Mouse (Mus musculus) natural killer cell, adult 2 months (primary cell): Measurements from ENCODE around the gene Sbds.

Source experiments
- DNase-seq, 2 experiments: peaks; one replicate each; pipeline ENCODE4 v3.0.0; 2022; ENCODE audit warnings: low spot score in 2 of 2

The Sbds gene

DNA sequence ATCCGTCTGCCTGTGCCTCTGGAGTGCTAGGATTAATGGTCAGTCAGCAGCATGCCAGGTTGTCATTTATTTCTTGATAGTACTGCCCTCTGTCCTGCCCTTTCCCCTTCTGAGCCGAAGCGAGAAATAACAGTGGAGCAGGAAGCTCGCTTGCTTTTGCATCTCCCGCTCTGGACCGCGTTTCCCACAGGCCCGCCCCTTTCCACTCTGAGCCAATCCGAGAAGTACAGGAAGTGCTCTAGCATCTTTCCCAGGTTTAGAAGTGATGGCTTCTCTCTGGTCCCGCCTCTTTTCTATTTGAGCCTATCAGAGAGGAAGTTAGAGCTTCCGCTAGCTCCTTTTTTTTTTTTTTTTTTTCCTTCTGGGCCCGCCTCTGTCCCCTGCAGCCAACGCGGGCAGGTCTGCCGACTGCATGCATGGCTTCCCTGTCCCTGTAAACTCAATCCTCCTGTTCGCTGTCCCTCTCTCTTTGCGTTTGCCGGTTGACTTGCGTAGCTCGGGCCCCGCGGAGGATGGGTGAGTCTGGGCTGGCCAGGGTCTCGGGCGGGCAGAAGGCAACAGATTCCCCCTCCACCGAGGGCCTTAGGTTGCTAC lies 1.4 kb upstream of the Sbds start:
- DNase-seq, result peak; percentile 94

DNA sequence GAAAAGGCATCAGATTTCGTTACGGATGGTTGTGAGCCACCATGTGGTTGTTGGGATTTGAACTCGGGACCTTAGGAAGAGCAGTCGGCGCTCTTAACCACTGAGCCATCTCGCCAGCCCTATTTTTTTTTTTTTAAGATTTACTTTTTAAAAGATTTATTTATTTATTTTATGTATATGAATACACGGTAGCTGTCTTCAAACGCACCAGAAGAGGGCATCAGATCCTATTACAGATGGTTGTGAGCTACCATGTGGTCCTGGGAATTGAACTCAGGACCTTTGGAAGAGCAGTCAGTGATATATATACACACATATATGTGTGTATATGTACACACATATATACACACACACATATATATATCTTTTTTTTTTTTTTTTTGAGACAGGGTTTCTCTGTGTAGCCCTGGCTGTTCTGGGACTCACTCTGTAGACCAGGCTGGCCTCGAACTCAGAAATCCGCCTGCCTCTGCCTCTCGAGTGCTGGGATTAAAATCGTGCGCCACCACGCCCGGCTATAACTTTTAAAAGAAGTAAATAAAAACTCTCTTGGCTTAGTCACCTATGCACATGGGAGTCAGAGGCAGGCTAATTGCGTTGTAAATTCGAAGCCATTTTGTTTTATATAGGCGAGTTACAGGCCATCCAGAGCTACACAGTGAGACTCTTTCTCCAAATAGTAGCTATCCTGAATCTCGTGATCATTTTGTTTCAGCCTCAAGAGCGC lies 632 bp upstream of the Sbds start:
- DNase-seq, result peak in 1 of 2 experiments; percentile 17

DNA sequence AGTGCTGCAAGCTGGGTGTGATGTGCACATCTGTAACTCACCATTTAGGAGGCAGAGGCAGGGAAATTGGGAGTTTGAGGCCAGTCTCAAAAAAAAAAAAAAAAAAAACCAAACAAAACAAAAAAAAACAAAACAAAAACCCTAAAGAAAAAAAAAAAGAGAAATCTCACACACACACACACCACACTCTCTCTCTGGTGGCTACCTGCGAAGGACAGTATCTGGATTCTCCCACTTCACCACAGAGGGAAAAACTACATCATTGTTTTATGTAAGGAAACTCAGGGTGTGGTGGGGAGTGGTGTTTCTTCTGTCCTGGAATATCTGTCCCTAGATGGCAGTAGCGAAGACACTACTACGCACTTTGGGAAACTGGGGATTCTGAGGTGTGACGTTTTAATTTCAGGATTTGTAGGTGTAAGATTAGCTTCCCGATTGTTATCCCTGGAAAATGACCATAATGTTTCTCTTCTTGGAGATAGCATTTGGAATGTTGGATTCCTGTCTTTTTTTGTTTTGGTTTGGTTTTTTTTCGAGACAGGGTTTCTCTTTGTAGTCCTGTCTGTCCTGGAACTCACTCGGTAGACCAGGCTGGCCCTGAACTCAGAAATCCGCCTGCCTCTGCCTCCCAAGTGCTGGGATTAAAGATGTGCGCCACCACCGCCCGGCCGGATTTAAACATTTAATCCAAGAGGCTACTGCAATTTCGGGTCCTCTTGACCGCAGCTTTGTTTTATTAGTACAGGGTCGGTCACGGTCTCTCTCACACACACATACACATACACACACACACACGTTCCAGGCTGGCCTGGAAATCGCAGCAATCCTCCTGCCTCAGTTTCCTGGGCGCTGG lies 940 bp downstream of the Sbds start:
- DNase-seq, result no peak

DNA sequence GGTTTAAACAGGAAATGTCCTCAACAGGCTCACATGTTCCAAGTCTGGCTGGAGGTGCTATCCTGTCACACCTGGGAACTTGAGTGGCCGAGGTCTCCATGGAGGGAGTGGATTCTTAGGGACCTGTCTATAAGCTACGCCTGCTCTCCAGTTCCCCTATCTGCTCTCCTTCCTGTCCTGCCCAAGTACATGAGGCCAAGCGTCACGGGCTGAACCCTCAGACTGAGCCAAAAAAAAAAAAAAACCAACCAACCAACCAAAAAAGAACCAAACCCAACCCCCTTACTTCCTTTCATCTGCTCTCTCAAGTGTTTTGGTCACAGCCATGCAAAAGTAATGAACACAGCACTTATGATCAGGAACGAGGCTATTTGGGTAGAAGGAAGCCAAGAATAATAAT lies 7.5 kb downstream of the Sbds start:
- no peak for DNase-seq

DNA sequence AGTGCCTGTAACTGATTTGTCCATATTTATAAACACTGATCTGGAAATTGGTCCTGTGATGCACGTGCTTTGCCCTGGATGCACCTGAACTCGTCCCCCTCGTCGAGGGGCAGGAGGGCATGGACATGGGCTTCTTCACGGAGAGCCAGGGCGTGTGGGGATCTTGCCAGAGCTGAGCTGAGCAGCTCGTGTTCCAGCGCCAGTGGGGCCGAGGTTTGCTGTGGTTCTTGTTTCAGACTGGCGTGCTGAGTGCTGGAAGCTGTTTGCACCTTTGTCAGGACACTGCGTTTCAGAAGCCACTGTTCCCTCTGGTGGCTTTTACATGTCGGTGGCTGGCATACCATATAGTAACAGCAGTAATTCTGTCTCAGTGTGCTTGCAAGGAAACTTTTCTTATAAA lies 13.9 kb downstream of the Sbds start:
- DNase-seq, result no peak

DNA sequence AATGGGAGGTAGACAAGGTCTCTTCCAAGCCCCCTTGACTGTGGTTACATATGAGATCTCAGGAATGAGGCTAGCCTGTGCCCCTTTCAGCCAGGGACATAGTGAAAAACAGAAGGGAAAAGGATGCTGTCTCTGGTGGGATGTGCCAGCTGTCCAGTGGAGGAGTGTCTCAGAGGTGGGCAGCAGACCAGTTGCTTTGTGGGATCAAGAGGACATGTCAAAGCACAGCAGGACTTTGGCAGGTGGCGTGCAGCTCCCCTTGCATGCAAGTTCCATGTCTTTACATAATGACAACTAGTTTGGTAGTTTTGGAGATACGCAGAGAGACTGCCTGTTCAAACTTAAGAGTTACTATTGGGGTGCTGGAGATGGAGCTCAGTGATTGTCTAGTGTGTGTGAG lies 15.5 kb downstream of the Sbds start:
- no peak for DNase-seq

DNA sequence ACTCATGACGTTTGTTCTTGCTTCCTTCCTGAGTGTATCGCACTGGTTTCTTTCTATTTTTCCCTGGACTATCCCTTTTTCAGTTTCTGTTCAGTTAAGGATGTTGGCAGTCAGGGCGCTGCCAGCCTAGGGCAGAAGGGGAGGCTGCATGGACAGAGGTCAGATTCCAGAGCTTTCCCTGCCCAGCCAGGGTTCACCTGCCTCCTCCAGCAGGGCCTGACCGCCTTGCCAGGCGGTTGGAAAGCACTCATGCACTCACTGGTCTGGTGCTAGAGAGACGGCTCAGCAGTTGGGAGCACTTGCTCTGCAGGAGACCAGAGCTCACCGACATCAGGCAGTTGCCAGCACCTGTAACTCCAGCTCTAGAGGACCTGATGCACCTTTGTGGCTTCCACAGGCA lies 16.1 kb downstream of the Sbds start:
- DNase-seq, result no peak

DNA sequence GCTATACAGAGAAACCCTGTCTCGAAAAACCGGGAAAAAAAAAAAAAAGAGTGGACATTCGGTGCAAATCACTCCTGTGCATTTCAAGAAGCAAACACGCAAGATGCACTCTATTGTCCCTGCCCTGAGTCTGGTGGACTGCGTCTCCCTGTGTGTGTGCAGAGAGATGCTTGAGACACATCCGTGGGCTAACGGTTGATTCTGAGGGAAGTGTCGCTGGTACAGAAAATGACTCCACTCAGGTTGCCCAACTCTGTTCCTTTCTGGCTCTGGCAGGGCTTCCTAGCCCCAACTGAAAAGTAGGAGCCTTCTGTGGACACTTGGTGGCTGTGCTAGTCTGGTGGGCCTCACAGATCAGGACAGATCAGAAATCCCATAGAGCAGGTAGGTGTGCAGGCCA lies 19.0 kb downstream of the Sbds start:
- DNase-seq, result no peak

DNA sequence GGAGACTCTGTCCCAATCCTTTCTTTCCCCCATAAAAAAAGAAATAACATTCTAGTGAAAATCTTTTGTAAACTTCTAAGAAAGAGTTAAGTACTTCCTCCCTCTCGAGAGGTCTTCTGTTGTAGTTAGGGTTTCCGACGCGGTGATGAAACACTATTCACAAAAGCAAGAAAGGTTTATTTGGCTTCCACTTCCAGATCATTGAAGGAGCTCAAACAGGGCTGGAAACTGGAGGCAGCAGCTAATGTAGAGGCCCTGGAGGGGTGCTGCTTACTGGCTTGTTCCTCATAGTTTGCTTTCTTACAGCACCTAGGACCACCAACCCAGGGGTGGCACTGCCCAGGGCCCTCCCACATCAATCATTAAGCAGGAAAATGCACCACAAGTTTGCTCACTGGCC lies 27.2 kb downstream of the Sbds start:
- no peak for DNase-seq

DNA sequence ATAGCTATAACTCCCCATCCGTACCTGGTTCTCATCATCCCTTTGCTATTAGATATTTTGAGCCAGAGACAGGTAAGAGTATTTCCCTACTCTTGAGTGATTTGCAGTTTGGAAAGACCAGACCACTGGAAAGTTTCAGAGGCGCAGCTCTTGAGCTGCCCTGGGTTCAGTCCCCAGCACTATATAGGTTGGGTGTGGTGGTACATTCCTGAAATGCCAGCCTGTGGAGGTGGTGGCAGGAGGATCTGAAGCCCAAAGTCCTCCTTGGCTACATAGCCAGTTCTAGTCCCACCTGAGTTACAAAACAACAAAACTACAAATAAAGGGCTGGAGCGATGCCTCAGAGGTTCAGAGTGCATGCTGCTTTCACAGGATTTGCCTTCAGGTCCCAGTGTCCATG lies 28.5 kb downstream of the Sbds start:
- no peak for DNase-seq

DNA sequence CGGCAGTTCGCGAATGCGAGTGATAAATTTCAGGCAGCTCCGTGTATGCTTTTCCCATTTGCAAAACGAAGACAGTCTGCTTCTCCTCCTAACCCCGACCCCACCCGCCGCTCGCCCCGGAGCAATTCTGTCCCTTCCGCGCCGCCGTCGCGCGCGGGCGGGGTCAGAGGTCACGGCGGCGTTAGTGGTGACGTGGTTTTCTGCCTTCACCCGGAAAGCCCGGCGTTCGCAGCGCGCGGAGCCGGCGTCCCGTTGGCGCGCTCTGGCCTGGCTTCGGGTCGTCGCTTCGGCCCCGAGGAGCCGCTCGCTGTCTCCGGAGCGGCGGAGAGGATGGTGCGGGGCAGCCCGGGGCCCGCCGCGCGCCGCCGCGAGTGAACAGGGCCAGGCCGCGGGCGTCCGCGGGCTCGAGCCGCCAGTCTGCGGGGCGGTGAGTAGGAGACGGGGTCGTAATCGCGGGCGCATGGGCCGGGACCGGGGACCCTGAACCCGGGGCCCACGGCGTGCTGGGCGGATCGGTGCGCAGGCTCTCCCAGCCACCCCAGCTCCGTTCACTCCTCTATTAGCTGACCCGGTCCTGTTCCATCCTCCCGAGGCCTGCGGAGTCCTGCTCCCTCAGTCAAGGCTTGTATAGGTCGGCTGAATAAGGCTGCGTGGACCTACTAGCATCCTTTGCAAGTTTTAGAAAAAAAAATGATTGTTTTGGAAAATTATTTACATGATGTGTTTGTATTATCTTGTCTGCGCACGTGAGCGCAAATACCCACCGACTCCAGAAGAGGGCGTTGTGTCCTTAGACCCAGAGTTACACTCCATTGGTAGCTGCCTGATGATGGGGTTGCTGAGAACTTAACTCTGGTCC lies 33.0 kb downstream of the Sbds start:
- peak; percentile 86 to 90 for DNase-seq

DNA sequence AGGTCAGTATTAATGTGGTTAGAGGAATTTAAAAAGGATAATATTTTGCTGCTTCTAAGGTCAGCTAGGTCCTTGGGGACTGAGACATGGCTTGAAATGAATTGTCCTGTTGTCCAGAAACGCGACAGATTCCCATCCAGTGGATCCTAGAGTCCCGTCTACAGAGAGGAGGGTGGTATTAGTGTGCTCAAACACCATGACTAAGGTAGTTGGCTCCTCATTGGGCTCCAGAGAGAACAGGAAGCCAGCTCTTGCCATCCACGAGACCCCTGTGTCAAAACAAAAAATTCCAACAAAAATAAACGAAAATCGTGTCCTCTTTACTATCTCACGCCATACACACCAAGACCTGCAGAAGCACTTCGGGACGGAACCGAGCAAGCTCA lies 33.6 kb downstream of the Sbds start:
- no peak for DNase-seq

DNA sequence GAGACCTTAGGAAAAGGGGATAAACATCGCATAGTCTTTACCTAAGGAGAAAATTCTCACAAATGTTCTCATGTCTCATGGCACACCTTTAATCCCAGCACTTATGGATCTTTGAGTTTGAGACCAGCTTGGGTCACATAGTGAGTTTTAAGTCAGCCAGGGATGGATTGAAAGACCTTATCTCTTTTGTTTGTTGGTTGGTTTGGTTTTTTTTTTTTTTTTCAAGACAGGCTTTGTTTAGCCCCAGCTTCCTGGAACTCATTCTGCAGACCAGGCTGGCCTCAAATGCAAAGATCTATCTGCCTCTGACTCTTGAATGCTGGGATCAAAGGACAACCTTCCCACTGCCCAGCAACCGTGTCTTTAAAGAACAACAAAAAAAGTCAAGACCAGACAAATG lies 34.0 kb downstream of the Sbds start:
- no peak for DNase-seq

DNA sequence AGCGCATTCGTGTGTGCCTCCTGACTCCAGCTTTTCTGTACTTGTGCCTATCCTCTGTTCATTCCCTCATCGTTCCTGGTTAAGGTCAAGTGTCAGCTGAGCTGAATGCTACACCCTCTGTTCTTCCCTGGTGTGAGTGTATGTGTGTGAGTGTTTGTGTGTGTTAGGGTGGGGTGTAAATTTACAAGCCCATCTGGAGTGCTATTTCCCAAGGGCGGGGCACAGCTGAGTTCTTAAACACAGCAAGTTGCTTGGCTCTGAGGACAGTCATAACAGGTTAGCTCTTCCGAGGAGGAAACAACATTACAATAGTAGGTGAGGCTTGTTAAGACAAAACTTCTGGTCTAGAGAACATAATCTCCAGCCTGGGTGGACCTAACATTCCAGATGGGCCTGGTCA lies 37.0 kb downstream of the Sbds start:
- DNase-seq, result no peak

DNA sequence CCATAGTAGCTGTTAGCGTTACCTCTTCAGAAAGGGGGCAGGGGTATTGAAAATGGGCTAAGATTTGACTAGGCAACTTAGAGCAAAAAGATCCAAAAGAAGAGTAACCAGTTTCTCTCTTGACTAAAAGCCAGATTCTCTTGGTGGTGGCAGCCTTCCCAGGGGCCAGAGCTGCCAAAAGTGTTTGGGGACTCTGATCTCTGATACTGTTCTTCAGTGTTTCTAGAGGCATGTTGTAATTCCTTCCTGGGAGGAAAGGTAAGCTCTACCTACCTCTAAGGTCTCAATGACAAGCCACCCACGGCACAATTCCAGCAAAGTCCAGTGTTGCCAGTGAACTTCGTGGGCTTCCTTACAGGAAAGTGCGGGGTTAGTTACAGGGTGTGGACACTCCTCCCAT lies 37.9 kb downstream of the Sbds start:
- no peak for DNase-seq

DNA sequence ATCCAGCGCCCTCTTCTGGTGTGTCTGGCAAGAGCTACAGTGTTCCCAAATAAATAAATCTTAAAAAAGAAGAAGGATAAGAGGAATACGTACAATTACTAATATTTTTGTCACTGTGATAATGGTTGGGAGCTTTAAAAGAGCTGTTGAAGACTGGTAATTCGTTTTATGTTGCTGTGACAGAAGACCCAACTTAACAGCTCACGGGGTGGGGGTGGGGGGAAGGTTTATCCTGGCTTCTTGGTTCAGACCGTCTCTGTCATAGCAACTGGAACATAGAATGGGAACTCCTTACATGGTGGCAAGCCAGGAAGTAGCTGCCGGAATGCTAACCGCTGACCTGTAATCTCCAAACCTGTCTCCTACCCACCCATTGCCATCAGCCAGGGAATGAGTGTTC lies 38.5 kb downstream of the Sbds start, which contains the start of gene Tmem248:
Tmem248 (plus strand) TSS at position 301 of the 400 bp plus-strand sequence.
- DNase-seq, result no peak

DNA sequence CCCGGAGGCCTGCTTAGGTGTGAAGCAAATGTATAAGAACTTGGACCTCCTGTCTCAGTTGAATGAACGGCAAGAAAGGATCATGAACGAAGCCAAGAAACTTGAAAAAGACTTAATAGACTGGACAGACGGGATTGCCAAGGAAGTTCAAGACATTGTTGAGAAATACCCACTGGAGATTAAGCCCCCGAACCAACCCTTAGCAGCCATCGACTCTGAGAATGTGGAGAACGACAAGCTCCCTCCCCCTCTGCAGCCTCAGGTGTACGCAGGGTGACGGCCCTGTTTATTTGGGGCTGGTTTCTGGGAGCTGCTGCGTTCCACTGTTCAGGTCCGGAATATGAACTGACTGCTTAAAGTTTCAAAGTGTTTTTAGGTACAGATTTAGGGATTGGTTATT lies 42.4 kb downstream of the Sbds start:
- DNase-seq, result no peak

DNA sequence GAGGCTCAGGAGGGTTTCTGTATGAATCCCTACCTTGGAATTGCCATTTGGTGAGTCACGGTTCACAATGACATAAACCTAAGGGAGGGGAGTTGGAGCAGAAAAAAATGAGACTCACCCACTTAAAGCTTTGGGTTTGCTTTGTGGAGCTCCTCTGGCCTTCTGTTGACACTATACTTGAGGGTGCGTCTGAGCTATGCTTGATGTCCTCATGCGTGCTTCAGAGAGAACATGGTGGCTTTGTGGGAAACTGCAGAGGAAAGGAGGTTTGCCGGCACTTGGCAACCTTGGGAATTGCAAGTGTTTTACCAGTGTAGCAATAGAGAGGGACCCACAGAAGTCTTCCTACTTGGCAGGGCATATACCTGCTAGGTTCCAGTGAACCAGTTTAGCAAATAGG lies 48.0 kb downstream of the Sbds start:
- no peak for DNase-seq

DNA sequence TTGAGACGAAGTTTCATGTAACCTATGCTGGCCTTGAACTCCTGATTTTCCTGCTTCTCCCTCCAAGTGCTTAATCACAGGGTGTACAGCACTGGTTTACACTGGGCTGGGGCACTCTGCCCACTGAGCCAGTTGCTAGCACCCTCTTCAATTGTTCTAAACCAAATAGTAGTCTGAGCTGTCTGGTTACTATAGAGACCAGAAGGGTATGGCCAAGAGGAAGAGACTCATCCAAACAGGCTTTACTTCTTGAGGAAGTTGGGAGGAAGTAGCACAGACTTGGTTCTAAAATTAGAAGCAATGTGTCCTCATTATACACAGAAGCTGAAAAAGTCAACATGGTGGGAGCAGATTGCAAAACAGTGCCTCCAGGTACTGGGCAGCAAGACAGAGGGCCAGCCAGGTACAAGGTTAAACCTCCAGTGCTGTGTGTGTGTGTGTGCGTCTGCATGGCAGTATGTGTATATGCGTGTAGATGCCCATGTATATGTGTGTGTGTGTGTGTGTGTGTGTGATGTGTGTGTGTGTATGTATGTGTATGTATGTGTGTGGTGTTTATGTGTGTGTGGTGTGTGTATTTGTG lies 49.8 kb downstream of the Sbds start:
- DNase-seq, result no peak

DNA sequence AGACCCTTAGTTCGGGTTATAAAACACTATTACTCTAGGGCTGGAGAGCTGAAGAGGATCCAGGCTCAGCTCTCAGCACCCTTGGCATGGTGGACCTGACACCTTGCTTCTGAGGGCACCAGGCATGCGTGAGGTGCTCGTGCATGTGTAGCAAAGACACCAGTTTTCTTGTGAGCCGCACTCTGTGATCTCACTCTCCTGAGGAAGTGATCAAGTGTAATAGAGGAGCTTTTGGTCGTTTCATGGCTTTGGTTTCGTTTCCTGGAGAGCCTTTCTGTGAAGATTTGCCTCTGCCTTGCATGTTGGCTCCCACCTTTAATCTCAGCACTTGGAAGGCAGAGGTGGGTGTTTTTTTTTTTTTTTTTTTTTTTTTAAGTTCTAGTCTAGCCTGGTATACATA lies 50.8 kb downstream of the Sbds start:
- no peak for DNase-seq

DNA sequence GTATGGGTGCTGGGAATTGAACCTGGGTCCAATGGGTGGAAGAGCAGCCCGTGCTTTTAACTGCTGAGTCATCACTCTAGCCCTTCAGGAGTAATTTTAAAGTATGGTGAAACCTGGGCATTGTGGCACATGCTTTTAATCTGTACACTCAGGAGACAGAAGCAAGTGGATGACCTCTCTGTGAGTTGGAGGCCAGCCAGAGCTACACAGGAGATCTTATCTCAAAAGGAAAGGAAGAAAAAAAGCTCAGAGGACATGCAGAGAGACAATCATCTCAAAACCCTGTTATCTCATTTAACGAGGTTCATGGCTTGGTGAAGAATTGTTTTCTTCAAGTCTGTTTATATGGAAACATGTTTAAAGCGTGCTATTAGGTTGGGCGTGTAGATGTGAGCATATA lies 51.4 kb downstream of the Sbds start:
- DNase-seq, result no peak
